Mouse (Mus musculus) hindbrain, embryonic 11.5 days (tissue): Measurements from ENCODE around the gene Gzf1. TPM values are rescaled to one million over a fixed set of nuclear protein-coding genes. Genes with fewer than 3 reads are reported as not detected.

Experiments
- ATAC-seq: fragments of 200-750 bp; cut with Nextera tagmentation; 2 replicates; pipeline ENCODE4 v1.8.0; 2017; ENCODE audit warnings: mild to moderate bottlenecking, moderate TSS enrichment, moderate library complexity; ENCODE audit not compliant: low FRiP score
- DNase-seq: peaks from one replicate; pipeline ENCODE4 v3.0.0-alpha.2; 2015; ENCODE audit warnings: low spot score
- H3K27ac ChIP-seq: fragments of 300-500 bp; sonication (generic); 2 replicates; pipeline ENCODE4 v1.5.1; 2014; ENCODE audit warnings: mild to moderate bottlenecking, low read depth, low read length
- H3K27me3 ChIP-seq: fragments of 300-500 bp; sonication (generic); 2 replicates; pipeline ENCODE4 v1.6.1; 2014; ENCODE audit warnings: mild to moderate bottlenecking, low read length, moderate library complexity, mixed read lengths; ENCODE audit not compliant: control insufficient read depth, insufficient read depth
- H3K36me3 ChIP-seq: fragments of 300-500 bp; sonication (generic); 2 replicates; pipeline ENCODE4 v1.6.1; 2014; ENCODE audit warnings: mild to moderate bottlenecking, low read length, moderate library complexity, mixed read lengths; ENCODE audit not compliant: control insufficient read depth, insufficient read depth
- H3K4me1 ChIP-seq: fragments of 300-500 bp; sonication (generic); replicated peaks from 2 replicates; pipeline ENCODE4 v1.6.1; 2014; ENCODE audit warnings: low read length, mixed read lengths; ENCODE audit not compliant: control insufficient read depth, insufficient read depth
- H3K4me2 ChIP-seq: fragments of 300-500 bp; sonication (generic); replicated peaks from 2 replicates; pipeline ENCODE4 v1.6.1; 2014; ENCODE audit warnings: mild to moderate bottlenecking, low read depth, low read length
- H3K4me3 ChIP-seq: fragments of 300-500 bp; sonication (generic); 2 replicates; pipeline ENCODE4 v1.5.1; 2014; ENCODE audit warnings: low read depth, low read length
- H3K9ac ChIP-seq: fragments of 300-500 bp; sonication (generic); 2 replicates; pipeline ENCODE4 v1.6.1; 2014; ENCODE audit warnings: low read depth, low read length
- H3K9me3 ChIP-seq: fragments of 300-500 bp; sonication (generic); 2 replicates; pipeline ENCODE4 v1.6.1; 2016; ENCODE audit warnings: low read length; ENCODE audit not compliant: control insufficient read depth
- WGBS: fragments of 180-500 bp; shearing (Covaris S2); extraction: QIAGEN DNeasy Blood & Tissue Kit; methylation state at CpG from one replicate; pipeline ENCODE4 v1.1.7; 2014; 5-methylcytosine and 5-hydroxymethylcytosine counted together
- polyA plus RNA-seq: library from polyadenylated mRNA; unstranded; fragments of >200 nt; fragmentation: Nextera tagmentation; extraction: Ambion mirVana; gene quantifications from 2 replicates; pipeline ENCODE4 v1.2.1, GENCODE M21; 2014

Gzf1 gene
- polyA plus RNA-seq, 1 experiment from 2014 or later = 21.0 TPM

DNA sequence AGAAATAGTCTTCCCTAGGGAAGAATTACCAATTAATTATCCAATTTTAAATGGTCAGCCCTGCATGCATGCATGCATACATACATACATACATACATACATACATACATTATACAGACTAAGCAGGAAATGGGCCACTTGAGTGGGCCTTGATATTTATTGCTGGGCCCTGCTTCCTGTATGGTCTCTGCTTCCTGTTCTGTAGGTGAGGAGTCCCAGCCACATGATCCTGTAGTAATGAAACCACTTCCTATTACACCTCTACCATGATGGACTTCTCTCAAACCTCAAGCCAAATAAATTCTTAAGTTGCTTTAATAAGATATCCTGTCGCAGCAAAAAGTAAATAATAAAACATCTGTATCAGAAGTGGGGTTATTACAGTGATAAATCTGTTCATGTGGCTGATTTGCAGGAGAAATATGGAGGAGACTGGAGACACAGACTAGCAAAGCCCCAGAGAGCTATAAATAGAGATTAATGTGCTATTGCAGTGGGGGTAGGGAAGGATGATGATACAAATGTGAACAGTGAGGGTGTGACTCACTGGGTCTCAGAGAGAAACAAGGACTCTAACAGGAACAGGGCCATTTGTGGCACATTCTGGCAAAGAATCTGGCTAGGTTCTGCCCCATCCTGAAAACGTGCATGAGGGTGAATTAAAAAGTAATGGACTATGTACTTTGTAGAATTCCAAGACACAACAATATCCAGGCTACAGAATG is 38.6 kb downstream of the Gzf1 start:
- Histone ChIP-seq H3K27ac (no peak overlapping the region), H3K4me1 (no peaks in the 10 kb centered on the region), H3K4me2 (no peak overlapping the region), H3K4me3 (no peak overlapping the region), H3K36me3 (no peaks in the 10 kb centered on the region), H3K9me3 (no peaks in the 10 kb centered on the region), H3K27me3 (no peaks in the 10 kb centered on the region), H3K9ac (no peak overlapping the region)
- DNase-seq (no peak), ATAC-seq (no peak)
- 77% methylated on average over 2 of the region's 2 CpGs for whole genome bisulfite sequencing

DNA sequence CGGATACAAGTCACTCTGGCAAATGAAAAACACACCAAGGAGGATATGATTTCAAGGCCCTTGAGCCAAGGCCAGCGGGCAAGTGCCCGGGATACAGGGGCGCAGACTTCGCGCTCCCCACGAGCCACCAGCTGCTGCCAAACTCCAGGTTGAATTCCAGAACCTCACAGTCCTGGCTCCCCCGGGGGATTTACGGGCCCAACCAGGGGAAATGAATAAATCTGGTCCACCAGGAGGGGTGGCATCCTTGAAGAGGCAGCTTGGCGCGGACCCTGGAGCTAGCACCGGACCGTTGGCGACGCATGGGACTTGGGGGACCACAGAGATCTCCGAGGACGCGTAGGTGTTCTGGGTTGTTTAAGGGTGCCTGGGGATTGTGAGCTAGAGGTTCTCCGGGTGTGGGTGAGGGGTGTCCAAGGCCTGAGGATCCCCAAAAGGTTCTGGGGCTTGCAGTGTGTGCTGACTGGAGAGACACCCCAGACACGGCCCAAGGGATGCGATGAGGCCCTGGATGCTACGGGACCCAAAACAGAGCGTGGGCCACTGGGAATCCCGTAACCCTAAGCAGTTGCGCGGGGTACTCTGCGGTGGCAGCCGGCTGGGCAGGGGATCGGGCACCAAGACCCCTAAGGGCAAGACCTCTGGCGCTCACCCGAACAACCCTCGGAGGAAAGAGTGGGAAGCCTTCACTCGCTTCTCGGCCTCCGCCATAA is 50.9 kb downstream of the Gzf1 start:
- peaks cover 5% of the 10 kb centered on the region; the same call in 1 of the 2 replicates for H3K9me3 ChIP-seq
- H3K27me3 ChIP-seq = no peaks in the 10 kb centered on the region
- no peaks in the 10 kb centered on the region for H3K36me3 ChIP-seq
- H3K27ac ChIP-seq = 0 out of 2 replicates have a peak overlapping the region, but pooled peaks have one; percentile 12
- 2% methylated on average over 35 of the region's 35 CpGs for WGBS
- peak overlapping the region; percentile 82 for H3K9ac ChIP-seq
- H3K4me2 ChIP-seq = peak overlapping the region; percentile 93
- peak overlapping the region; percentile 74 for H3K4me3 ChIP-seq
- no peaks in the 10 kb centered on the region for H3K4me1 ChIP-seq
- peak; percentile 42 for DNase-seq
- peak; percentile 86 for ATAC-seq

GRCm38 (mm10) chr2:148732327-148733000 is 51.6 kb downstream of the Gzf1 start, which contains the start of gene Napb:
Napb (minus strand) TSS chr2:148732467.
- 4% methylated on average over 18 of the region's 18 CpGs for WGBS
- Histone ChIP-seq H3K27me3 (no peaks in the 10 kb centered on the region), H3K4me3 (peak within 1 kb of the TSS; percentile 74), H3K9me3 (peaks cover 5% of the 10 kb centered on the region; the same call in 1 of the 2 replicates), H3K4me2 (peak within 1 kb of the TSS; percentile 93), H3K36me3 (no peaks in the 10 kb centered on the region), H3K9ac (peak within 1 kb of the TSS; percentile 82), H3K27ac (0 out of 2 replicates have a peak within 1 kb of the TSS, but pooled peaks have one; percentile 12), H3K4me1 (no peaks in the 10 kb centered on the region)
- DNase-seq (peak; percentile 93), ATAC-seq (peak; percentile 100)

Other genes with a start within 250 kb of the Gzf1 start
- 6.2 and 7.5 TPM in 2 replicates for gene Cd93, start 237.5 kb upstream of the Gzf1 start, polyA plus RNA-seq
- 113 and 114 TPM in 2 replicates for gene Nxt1, start 8.4 kb upstream of the Gzf1 start, polyA plus RNA-seq
- 24.1 and 25.8 TPM in 2 replicates for gene Napb, start 51.4 kb downstream of the Gzf1 start, polyA plus RNA-seq
- gene Cstl1, start 69.3 kb downstream of the Gzf1 start, polyA plus RNA-seq = 0.32 TPM in 1 of 2 replicates, not detected in the other
- not detected in 2 replicates for gene Cst11, start 90.5 kb downstream of the Gzf1 start, polyA plus RNA-seq
- not detected in 2 replicates for gene 8030411F24Rik, start 101.0 kb downstream of the Gzf1 start, polyA plus RNA-seq
- not detected in 2 replicates for gene Cst12, start 108.3 kb downstream of the Gzf1 start, polyA plus RNA-seq
- gene Cst8, start 117.8 kb downstream of the Gzf1 start, polyA plus RNA-seq = not detected in 2 replicates
- gene Cst13, start 139.1 kb downstream of the Gzf1 start, polyA plus RNA-seq = not detected in 2 replicates
- not detected in 2 replicates for gene Cst9, start 154.1 kb downstream of the Gzf1 start, polyA plus RNA-seq
- not detected in 2 replicates for gene 9230104L09Rik, start 184.0 kb downstream of the Gzf1 start, polyA plus RNA-seq
- gene Cst3, start 194.7 kb downstream of the Gzf1 start, polyA plus RNA-seq = 367 and 384 TPM in 2 replicates